Mouse (Mus musculus) mouse trophoblast stem cell (cell line): ENCODE data around the gene Rdh7.
"Not testable (repeated sequence)": the region's sequence is repeated elsewhere in the genome, so short reads cannot be mapped to it uniquely, and the experiment has no call there.

Experiments used
- in situ Hi-C, 2 experiments: fragments of 300-500 bp; cut with MseI, MboI; formaldehyde crosslinking; loops; 2 replicates in 1 of 2; 3 replicates in 1 of 2; pipeline ENCODE4 v1.15.1; 2025

The Rdh7 gene

GRCm38 (mm10) chr10:127893163-127894022, 4.8 kb upstream of the Rdh7 start:
- in situ Hi-C loops, result not testable (repeated sequence)

GRCm38 (mm10) chr10:127891481-127891880, 2.9 kb upstream of the Rdh7 start:
- in situ Hi-C loops, result no loop called here

- in situ Hi-C loops, result no loop called here
These were observed 1.6 kb downstream of the Rdh7 start for GRCm38 (mm10) chr10:127886971-127887370.

- in situ Hi-C loops, result no loop called here
These were observed 2.1 kb downstream of the Rdh7 start for GRCm38 (mm10) chr10:127886551-127886950.

GRCm38 (mm10) chr10:127881041-127881440, 7.6 kb downstream of the Rdh7 start:
- in situ Hi-C loops, result no loop called here

GRCm38 (mm10) chr10:127879155-127879688, 9.4 kb downstream of the Rdh7 start:
- in situ Hi-C loops, result no loop called here

GRCm38 (mm10) chr10:127878262-127879057, 10.2 kb downstream of the Rdh7 start:
- in situ Hi-C loops, result no loop called here

GRCm38 (mm10) chr10:127877681-127878080, 10.9 kb downstream of the Rdh7 start:
- in situ Hi-C loops, result no loop called here

- in situ Hi-C loops, result no loop called here
These were observed 16.1 kb downstream of the Rdh7 start for GRCm38 (mm10) chr10:127872484-127872883.

- in situ Hi-C loops, result no loop called here
These were observed 22.4 kb downstream of the Rdh7 start, which contains the start of gene Rdh16f2 for GRCm38 (mm10) chr10:127866232-127866631. TSS of gene Rdh16f2 (plus strand) at chr10:127866474.

- in situ Hi-C loops, result no loop called here
These were observed 23.7 kb downstream of the Rdh7 start for GRCm38 (mm10) chr10:127864931-127865330.

- in situ Hi-C loops, result no loop called here
These were observed 32.2 kb downstream of the Rdh7 start for GRCm38 (mm10) chr10:127856376-127856775.

GRCm38 (mm10) chr10:127849628-127850027, 39.0 kb downstream of the Rdh7 start, which contains the start of gene Rdh19:
TSS of gene Rdh19 (plus strand) at chr10:127849928.
- in situ Hi-C loops, result no loop called here

GRCm38 (mm10) chr10:127848089-127848488, 40.5 kb downstream of the Rdh7 start:
- in situ Hi-C loops, result no loop called here

GRCm38 (mm10) chr10:127845945-127846344, 42.7 kb downstream of the Rdh7 start:
- in situ Hi-C loops, result not testable (repeated sequence)

- in situ Hi-C loops, result no loop called here
These were observed 47.8 kb downstream of the Rdh7 start for GRCm38 (mm10) chr10:127840776-127841175.

- in situ Hi-C loops, result no loop called here
These were observed 50.1 kb downstream of the Rdh7 start for GRCm38 (mm10) chr10:127838539-127838938.

- in situ Hi-C loops, result not testable (repeated sequence)
These were observed 50.8 kb downstream of the Rdh7 start for GRCm38 (mm10) chr10:127837793-127838192.

- in situ Hi-C loops, result no loop called here
These were observed 53.3 kb downstream of the Rdh7 start for GRCm38 (mm10) chr10:127835292-127835691.

GRCm38 (mm10) chr10:127834186-127834585, 54.4 kb downstream of the Rdh7 start:
- in situ Hi-C loops, result not testable (repeated sequence)
